Mouse (Mus musculus) fibroblast of lung, adult 2 months (primary cell): ENCODE measurements around the gene Tbc1d17.

Experiments
- DNase-seq: peaks from one replicate; pipeline ENCODE4 v3.0.0-alpha.2; 2011; ENCODE audit warnings: low read depth

The Tbc1d17 gene

GRCm38 (mm10) chr7:44823409-44823808 is 25.5 kb downstream of the Tbc1d17 start:
- no peak for DNase-seq

- DNase-seq = no peak
Observed at GRCm38 (mm10) chr7:44821666-44822448, 27.0 kb downstream of the Tbc1d17 start.

- no peak for DNase-seq
Observed at GRCm38 (mm10) chr7:44820525-44820924, 28.4 kb downstream of the Tbc1d17 start.

- no peak for DNase-seq
Observed at GRCm38 (mm10) chr7:44819863-44820262, 29.0 kb downstream of the Tbc1d17 start.

- DNase-seq = no peak
Observed at GRCm38 (mm10) chr7:44819391-44819790, 29.5 kb downstream of the Tbc1d17 start.

- peak; percentile 67 for DNase-seq
Observed at GRCm38 (mm10) chr7:44818751-44819235, 30.1 kb downstream of the Tbc1d17 start.

GRCm38 (mm10) chr7:44818164-44818563 is 30.7 kb downstream of the Tbc1d17 start:
- DNase-seq = peak; percentile 28

GRCm38 (mm10) chr7:44817441-44817840 is 31.4 kb downstream of the Tbc1d17 start:
- DNase-seq = no peak

- DNase-seq = peak; percentile 28
Observed at GRCm38 (mm10) chr7:44816470-44817021, 32.3 kb downstream of the Tbc1d17 start, which contains the start of gene Atf5. TSS of gene Atf5 (minus strand) at chr7:44816658.

- DNase-seq = peak; percentile 90
Observed at GRCm38 (mm10) chr7:44815721-44816469, 33.0 kb downstream of the Tbc1d17 start, which contains the start of the genes Nup62 and Il4i1. TSS of gene Nup62 (plus strand) at chr7:44816088. TSS of gene Il4i1 (plus strand) at chr7:44816387.

- DNase-seq = no peak
Observed at GRCm38 (mm10) chr7:44814952-44815553, 33.8 kb downstream of the Tbc1d17 start.

- DNase-seq = no peak
Observed at GRCm38 (mm10) chr7:44814423-44814822, 34.5 kb downstream of the Tbc1d17 start.

GRCm38 (mm10) chr7:44813985-44814384 is 34.9 kb downstream of the Tbc1d17 start:
- no peak for DNase-seq

GRCm38 (mm10) chr7:44812651-44813325 is 36.1 kb downstream of the Tbc1d17 start:
- DNase-seq = no peak

- DNase-seq = no peak
Observed at GRCm38 (mm10) chr7:44810819-44811557, 37.9 kb downstream of the Tbc1d17 start.

GRCm38 (mm10) chr7:44810365-44810764 is 38.5 kb downstream of the Tbc1d17 start:
- no peak for DNase-seq

GRCm38 (mm10) chr7:44809466-44809865 is 39.4 kb downstream of the Tbc1d17 start:
- DNase-seq = no peak

GRCm38 (mm10) chr7:44808927-44809326 is 40.0 kb downstream of the Tbc1d17 start:
- DNase-seq = no peak

GRCm38 (mm10) chr7:44792781-44793180 is 56.1 kb downstream of the Tbc1d17 start:
- no peak for DNase-seq

- DNase-seq = no peak
Observed at GRCm38 (mm10) chr7:44790066-44790465, 58.8 kb downstream of the Tbc1d17 start.

GRCm38 (mm10) chr7:44789531-44789930 is 59.3 kb downstream of the Tbc1d17 start:
- DNase-seq = no peak
